Mouse (Mus musculus) megakaryocyte, embryonic 14.5 days (primary cell): Measurements from ENCODE around the gene Rxfp2. TPM values are rescaled to one million over a fixed set of nuclear protein-coding genes. Genes with fewer than 3 reads are reported as not detected.

Experiments
- H3K27me3 ChIP-seq: replicated peaks from 2 replicates; pipeline ENCODE3; 2012; ENCODE audit warnings: inconsistent platforms
- H3K36me3 ChIP-seq: replicated peaks from 2 replicates; pipeline ENCODE3; 2012; ENCODE audit warnings: low read length, inconsistent platforms, mixed read lengths
- H3K4me1 ChIP-seq: 2 replicates; pipeline ENCODE4 v1.6.1; 2012; ENCODE audit warnings: inconsistent platforms
- H3K4me3 ChIP-seq: replicated peaks from 2 replicates; pipeline ENCODE3; 2012; ENCODE audit warnings: moderate library complexity, mild to moderate bottlenecking, inconsistent platforms
- H3K9me3 ChIP-seq: 2 replicates; pipeline ENCODE4 v1.6.1; 2012; ENCODE audit warnings: inconsistent platforms
- FLI1 ChIP-seq: IDR thresholded peaks from 2 replicates; pipeline ENCODE4 v1.6.1; 2012; ENCODE audit warnings: low read length, inconsistent platforms, mixed read lengths
- GATA1 ChIP-seq: IDR thresholded peaks from 3 replicates; pipeline ENCODE4 v1.6.1; 2012; ENCODE audit warnings: mixed read lengths, low read length, inconsistent platforms, borderline replicate concordance
- polyA plus RNA-seq: library from polyadenylated mRNA; stranded (reverse); fragments of >175 nt; gene quantifications from 2 replicates; pipeline ENCODE4 v1.2.3, GENCODE M21; 2012; ENCODE audit warnings: low replicate concordance; ENCODE audit not compliant: insufficient read depth

Gene Rxfp2
- polyA plus RNA-seq, 1 experiment = not detected

- Histone ChIP-seq H3K4me1 (no peaks in the 10 kb centered on the region), H3K27me3 (no peaks in the 10 kb centered on the region), H3K4me3 (no peak overlapping the region), H3K9me3 (peaks cover 38% of the 10 kb centered on the region), H3K36me3 (no peaks in the 10 kb centered on the region)
- TF ChIP-seq FLI1 (no peak), GATA1 (no peak)
Measured at GRCm38 (mm10) chr5:150058845-150059244, 40.4 kb downstream of the Rxfp2 start.

- no peak for TF ChIP-seq GATA1
- TF ChIP-seq FLI1 = no peak
- Histone ChIP-seq H3K9me3 (peaks cover 41% of the 10 kb centered on the region), H3K4me1 (no peaks in the 10 kb centered on the region), H3K4me3 (no peak overlapping the region), H3K36me3 (no peaks in the 10 kb centered on the region), H3K27me3 (no peaks in the 10 kb centered on the region)
Measured at GRCm38 (mm10) chr5:150059466-150059865, 41.0 kb downstream of the Rxfp2 start.

GRCm38 (mm10) chr5:150061086-150061485 is 42.6 kb downstream of the Rxfp2 start:
- no peak for TF ChIP-seq GATA1
- no peak for TF ChIP-seq FLI1
- Histone ChIP-seq H3K4me3 (no peak overlapping the region), H3K36me3 (no peaks in the 10 kb centered on the region), H3K27me3 (no peaks in the 10 kb centered on the region), H3K9me3 (peaks cover 41% of the 10 kb centered on the region), H3K4me1 (no peaks in the 10 kb centered on the region)

- Histone ChIP-seq H3K4me1 (no peaks in the 10 kb centered on the region), H3K27me3 (no peaks in the 10 kb centered on the region), H3K36me3 (no peaks in the 10 kb centered on the region), H3K4me3 (no peak overlapping the region), H3K9me3 (peaks cover 20% of the 10 kb centered on the region)
- TF ChIP-seq GATA1 = no peak
- TF ChIP-seq FLI1 = no peak
Measured at GRCm38 (mm10) chr5:150064286-150064685, 45.8 kb downstream of the Rxfp2 start.

GRCm38 (mm10) chr5:150070086-150070485 is 51.6 kb downstream of the Rxfp2 start:
- Histone ChIP-seq H3K9me3 (no peaks in the 10 kb centered on the region; the same call in 1 of the 2 replicates), H3K27me3 (no peaks in the 10 kb centered on the region), H3K4me3 (no peak overlapping the region), H3K4me1 (no peaks in the 10 kb centered on the region), H3K36me3 (no peaks in the 10 kb centered on the region)
- no peak for TF ChIP-seq GATA1
- TF ChIP-seq FLI1 = no peak

DNA sequence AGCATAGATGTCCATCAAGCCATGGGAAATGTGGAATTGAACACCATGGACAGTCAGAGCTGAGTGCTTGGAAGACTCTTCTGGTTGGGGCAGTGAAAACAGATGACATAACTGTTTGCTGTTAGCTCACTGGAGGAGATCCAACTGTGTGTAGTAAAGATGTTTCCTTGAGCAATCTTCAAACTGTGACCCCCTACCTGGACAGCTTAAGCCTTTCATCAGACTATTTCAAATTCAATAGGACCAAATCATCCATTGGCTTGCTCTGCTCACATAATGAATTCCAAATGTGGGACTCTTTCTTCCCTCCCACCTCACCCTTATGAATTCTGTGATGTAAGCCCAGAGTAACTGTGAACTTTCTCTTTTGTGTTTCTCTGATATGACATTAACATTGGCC is 53.3 kb downstream of the Rxfp2 start:
- Histone ChIP-seq H3K36me3 (no peaks in the 10 kb centered on the region), H3K9me3 (no peaks in the 10 kb centered on the region)
- TF ChIP-seq GATA1 = no peak

DNA sequence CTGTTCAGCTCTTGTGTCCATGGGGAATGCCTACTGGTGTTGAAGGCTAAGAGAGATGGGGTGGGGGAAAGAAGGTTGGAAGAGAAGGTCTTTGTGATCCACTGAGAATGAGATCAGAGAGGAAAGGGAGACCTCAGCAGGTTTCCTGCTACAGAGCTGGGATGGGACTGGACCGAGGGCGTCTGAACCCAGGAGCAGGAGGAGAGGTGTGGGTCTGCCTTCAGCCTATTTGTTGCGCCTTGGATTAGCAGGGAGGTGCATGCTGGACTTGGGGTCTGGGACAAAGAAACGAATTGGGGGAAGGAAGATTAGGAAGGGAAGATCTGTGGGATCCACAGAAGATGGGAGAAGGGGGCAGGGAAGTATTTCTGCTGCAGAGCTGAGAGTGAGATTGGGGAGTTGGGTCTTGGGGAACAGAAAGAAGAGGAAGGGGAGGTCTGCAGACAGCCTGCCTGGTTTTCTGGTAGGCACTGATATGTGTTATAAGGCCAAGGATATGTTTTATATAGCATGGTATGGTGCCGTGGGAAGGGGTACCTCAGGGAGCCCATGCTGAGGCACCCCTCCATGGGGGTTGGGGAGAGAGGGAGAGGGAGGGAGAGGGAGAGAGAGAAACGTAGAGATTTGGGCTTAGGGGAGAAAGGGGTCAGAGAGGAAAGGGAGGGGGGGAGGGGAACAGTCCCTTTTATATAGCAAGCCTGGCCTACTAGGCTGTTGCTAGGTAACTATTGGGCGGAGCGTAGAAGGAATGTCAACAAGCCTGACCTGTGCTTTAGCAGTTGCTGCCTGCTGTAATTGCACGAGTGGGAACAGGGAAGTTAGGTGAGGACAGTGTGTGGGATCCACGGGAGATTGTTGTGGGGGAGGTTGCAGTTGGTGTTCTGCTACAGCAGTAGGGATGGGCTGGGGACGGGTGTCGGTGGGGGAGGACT is 61.7 kb downstream of the Rxfp2 start:
- H3K36me3 ChIP-seq = no peaks in the 10 kb centered on the region
- peaks cover 4% of the 10 kb centered on the region; the same call in 1 of the 2 replicates for H3K9me3 ChIP-seq
- H3K4me1 ChIP-seq = 0 out of 2 replicates have a peak, but pooled peaks cover 3% of the 10 kb centered on the region
- peak overlapping the region; percentile 60 for H3K4me3 ChIP-seq
- no peaks in the 10 kb centered on the region for H3K27me3 ChIP-seq
- TF ChIP-seq FLI1 (no peak), GATA1 (no peak)

More for the DNA sequence above, 53.3 kb downstream of the Rxfp2 start:
- no peak overlapping the region for H3K4me3 ChIP-seq
- no peaks in the 10 kb centered on the region for H3K4me1 ChIP-seq
- H3K27me3 ChIP-seq = no peaks in the 10 kb centered on the region

DNA sequence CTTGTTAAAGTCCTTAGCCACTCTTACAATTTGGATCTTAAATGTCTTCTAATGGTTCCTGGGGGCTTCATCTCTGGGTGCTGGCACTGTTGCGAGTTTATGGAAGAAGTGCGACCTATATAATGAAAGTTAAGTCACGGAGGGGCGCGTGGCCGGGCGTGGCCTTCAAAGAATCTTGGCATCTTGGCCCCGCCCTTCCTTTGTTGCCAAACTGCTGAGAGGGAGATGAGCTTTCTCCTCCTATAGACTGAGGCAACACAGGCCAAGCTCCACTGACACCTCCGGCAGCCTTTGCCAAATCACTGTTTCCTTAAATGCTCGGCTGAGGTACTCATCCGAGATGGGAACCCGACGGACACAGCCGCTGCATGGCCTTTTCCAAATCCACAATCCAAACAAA is 64.2 kb downstream of the Rxfp2 start:
- Histone ChIP-seq H3K4me1 (0 out of 2 replicates have a peak, but pooled peaks cover 3% of the 10 kb centered on the region), H3K36me3 (no peaks in the 10 kb centered on the region), H3K4me3 (no peak overlapping the region), H3K27me3 (no peaks in the 10 kb centered on the region), H3K9me3 (peaks cover 9% of the 10 kb centered on the region)
- TF ChIP-seq GATA1 (no peak), FLI1 (no peak)

GRCm38 (mm10) chr5:150083190-150083589 is 64.7 kb downstream of the Rxfp2 start:
- TF ChIP-seq GATA1 (no peak), FLI1 (no peak)
- no peaks in the 10 kb centered on the region for H3K27me3 ChIP-seq

DNA sequence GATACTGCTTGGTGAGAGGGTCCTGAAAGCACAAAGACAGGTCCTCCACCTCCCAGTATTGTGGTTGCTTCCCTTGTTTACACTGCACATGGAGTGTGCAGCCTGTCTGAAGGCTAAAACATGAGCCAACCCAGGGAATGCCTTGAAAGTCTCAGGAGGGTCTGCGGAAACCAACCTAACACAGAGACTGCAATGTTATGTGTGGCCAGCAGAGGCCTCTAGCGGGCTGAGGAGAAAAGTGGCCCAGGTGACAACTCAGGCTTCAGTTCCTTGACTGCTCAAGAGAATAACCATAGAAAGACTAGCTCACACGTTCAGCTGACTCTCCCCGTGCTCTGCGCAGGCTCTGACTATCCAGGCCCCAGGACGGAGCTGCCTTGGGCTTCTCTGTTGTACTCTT is 79.1 kb downstream of the Rxfp2 start:
- H3K4me3 ChIP-seq = peak overlapping the region; percentile 72
- H3K9me3 ChIP-seq = no peaks in the 10 kb centered on the region
- peaks cover 6% of the 10 kb centered on the region for H3K4me1 ChIP-seq
- H3K36me3 ChIP-seq = no peaks in the 10 kb centered on the region
- H3K27me3 ChIP-seq = peaks cover 4% of the 10 kb centered on the region
- TF ChIP-seq GATA1 (no peak), FLI1 (no peak)

More at GRCm38 (mm10) chr5:150083190-150083589, 64.7 kb downstream of the Rxfp2 start:
- peaks cover 9% of the 10 kb centered on the region for H3K9me3 ChIP-seq
- H3K4me3 ChIP-seq = no peak overlapping the region
- no peaks in the 10 kb centered on the region for H3K36me3 ChIP-seq
- 0 out of 2 replicates have a peak, but pooled peaks cover 3% of the 10 kb centered on the region for H3K4me1 ChIP-seq
